Mouse (Mus musculus) CD8-positive naive resting alpha-beta T cell, adult 2 months (primary cell): Measurements from ENCODE around the gene Ybx2.
"Not testable (repeated sequence)": the region's sequence is repeated elsewhere in the genome, so short reads cannot be mapped to it uniquely, and the experiment has no call there.

Source experiments
- DNase-seq, 2 experiments: peaks; one replicate each; pipeline ENCODE4 v3.0.0; 2022; ENCODE audit warnings: low read depth in 2 of 2, low spot score in 2 of 2

Gene Ybx2

DNA sequence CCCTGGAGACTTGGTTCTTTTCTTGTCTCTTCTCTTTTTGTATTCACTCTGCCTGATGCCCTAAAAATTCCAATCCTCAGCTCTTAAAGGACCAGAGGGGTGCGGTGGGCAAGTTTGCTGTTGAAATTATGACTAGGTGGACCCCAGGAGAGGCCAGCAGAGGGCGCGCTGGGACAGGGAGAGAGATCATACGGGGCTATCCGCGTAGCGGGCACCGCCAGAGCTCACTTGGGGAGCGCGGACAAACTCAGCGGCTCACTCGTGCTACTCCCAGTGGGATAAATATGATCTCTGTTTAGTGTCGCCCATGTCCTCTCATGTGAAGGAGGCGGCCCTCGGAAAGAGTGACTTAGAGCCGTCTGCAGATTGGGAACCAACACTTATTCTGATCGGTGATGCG is 1.4 kb upstream of the Ybx2 start:
- DNase-seq: peak; percentile 90 to 93

DNA sequence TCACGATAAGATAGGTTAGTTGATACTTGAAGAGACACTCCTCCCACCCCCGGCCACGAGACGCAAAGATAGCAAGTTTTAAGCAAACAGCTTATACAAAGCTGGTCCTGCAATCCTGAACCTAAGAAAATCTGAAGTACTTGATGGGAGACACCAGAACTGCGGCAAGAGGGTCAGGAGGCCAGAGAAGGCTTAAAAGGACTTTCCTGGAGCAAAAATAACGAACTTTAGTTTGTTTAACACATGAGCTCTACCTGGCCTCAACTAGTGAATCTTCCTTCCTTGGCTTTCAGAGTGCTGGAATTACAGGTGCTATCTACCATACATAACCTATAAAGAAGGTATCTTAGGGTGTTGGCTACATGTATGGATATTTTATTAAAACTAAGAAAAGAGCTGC is 915 bp upstream of the Ybx2 start:
- no peak for DNase-seq

DNA sequence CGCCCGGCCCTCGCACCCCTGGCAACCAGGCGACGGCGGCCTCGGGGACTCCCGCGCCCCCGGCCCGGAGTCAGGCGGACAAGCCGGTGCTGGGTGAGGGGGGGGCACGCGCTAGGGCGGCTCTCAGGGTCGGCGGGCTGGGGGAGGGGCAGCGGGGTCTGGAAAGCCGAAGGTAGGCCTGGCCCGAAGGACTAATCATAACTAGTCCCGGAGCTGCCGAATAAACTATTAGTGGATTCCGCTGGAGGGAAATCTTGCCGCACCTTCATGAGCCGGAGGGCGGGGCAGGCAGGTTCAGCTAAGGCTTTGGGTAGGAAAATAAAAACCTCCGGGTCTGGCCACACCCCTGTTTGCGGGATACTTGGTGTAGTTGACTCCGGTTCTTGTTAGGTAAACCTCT is 560 bp downstream of the Ybx2 start:
- DNase-seq: no peak

GRCm38 (mm10) chr11:69936714-69937347 is 1.2 kb downstream of the Ybx2 start:
- no peak for DNase-seq

DNA sequence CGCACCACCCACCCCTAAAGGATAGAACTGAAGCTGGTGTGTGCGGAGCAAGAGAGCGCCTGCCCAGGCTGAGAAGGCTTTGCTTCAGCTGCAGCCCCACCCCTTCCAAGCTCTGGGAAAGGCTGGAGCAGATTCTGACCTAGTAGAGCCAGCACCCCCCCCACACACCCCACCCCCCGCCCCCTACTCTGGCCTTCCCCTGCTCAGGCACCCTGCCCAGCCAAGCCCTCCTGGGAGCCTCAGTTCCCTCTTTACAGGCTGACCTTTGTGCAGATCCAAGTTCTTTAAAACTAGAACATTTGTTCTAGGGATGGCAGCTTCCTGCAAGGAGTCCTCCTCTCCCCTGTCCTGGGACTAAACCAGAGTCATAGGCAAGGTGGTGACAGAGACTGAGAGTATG is 1.8 kb downstream of the Ybx2 start:
- no peak for DNase-seq

DNA sequence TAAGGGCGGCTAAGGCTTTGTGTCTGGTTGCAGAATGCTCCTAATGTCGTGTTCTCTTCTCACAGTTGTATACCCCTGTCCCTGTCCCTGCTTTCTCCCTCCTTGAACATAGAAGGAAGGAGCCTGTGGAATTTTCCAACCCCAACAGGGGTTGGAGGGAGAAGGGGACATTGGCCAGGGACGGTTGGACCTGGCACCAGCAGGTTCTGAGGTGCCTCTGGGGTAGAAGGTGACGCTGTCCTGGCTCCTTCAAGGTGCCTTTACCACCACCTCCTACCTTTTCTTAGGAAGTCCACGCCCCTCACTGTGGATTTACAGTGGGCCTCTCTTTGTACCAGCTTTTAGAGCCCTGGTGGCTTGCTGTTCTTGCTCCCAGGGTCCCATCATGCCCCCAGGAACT is 2.2 kb downstream of the Ybx2 start:
- no peak for DNase-seq

DNA sequence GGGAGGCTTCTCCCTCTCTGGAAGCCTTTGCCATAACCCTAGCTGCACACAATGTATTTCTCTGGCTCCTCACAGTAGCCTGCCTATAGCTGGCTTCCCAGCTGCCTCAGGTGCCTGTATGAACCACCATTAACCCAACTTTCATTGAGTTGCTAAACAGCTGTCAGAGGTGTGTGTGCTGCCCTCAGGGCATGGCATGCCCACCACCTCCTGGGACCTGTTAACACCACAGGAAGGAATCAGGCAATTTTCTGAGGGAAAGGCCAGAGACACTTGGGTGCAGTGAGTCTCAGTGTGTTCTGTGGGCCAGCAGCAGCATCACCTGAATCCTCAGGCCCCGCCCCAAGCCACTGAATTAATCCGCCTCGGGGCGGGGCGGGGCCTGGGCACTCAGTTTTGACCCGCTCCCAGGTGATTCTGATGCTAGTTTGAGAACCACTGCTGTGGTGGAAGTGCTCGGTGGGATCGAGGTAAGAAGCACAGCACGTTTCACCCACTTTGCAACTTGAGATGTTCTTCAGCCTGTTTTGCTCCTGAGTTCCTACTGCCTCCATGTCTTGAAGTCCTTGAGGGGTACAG is 2.9 kb downstream of the Ybx2 start:
- no peak for DNase-seq

DNA sequence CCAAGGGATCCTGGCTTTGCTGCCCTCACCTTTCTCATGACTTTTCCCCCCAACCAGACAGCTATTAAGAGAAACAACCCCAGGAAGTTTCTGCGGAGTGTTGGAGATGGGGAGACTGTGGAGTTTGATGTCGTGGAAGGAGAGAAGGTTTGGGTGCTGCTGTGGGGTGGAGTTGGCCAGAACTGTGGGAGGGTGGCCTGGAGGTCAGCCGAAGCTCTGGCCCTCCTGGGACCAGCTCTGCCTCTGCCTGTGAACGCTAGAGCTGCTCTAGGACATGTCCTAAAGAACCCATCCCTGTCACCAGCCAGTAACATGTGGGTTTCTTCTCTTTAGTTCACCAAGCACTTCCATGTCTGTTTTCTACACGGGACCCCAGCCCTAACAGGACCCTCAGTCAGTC is 3.6 kb downstream of the Ybx2 start:
- no peak for DNase-seq

- no peak for DNase-seq
These were observed 4.1 kb downstream of the Ybx2 start for GRCm38 (mm10) chr11:69939731-69940130.

GRCm38 (mm10) chr11:69940962-69941361 is 5.4 kb downstream of the Ybx2 start:
- DNase-seq: no peak

GRCm38 (mm10) chr11:69945216-69945615 is 9.6 kb downstream of the Ybx2 start:
- DNase-seq: no peak

DNA sequence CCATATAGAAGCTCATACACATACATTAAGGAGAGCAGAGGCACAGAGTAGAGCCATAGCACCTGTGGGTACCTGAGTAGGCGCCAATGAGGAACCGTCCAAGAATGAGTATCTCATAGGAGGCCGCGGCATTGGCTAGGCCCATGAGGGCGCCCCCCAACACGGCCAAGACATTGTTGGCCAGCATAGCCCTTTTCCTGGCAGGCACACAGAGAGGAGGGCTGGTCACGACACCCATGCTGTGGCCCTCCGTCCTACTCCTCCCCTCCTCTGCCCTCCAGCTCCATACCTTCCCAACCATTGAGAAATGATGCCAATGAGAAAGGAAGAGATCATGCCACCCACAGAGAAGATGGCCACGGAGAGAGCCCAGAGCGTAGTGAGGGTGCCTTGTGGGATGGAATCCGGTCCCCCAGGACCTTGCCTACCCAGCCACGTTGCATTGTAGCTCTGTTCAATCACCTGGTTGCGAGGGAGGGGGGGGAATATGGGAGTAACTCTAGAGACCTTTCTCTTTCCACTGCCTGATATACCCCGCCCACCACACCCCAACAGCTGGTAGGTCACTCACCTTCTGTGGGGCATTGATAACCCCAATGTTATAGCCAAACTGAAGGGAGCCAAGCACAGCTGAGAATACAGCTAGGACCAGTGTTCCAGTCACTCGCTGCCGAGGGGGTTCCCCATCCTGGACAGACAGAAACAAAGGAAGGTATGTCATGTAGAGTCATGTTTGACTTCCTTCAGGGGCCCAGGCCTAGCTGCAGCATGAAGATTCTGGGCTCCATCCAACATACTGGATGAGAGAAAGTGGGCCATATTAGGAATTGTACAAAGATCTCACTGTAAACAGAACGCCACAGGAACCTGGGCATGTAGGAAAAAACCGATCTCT is 10.6 kb downstream of the Ybx2 start:
- no peak for DNase-seq

DNA sequence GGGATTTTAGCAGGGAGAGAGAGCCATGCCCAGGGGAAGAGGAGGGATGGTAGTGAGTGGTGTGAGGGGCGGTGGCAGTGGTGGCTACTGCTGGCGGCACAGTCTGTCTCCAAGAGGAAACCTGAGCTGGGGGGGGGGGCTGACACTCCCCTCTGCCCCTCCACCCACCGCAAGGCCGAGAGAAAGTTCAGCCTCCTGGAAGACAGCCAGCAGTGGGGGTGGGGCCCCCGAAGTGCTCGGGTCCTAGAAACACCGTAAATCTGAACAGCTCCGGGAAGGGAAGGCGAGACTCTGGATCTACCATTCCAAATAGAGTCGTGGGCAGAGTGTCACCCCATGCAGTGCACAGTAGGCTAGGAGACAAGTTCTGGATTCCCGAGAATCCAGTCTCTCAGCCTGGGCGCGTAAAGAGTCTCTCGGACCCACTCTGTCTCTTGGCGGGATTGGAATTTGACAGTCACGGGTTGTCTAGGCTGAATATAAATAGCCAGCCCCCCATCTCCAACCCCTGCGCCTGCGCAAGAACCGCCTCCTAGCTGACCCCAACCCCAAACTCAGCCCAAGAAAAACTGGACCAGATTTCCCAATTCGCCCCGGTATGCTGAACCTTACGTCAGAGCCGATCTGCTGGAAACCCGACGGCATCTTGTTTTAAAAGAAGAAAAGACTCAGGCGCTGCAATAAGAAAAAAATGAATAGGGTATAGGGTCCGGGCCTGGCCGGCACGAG is 11.9 kb downstream of the Ybx2 start:
- DNase-seq: no peak

- peak; percentile 55 to 65 for DNase-seq
These were observed 12.6 kb downstream of the Ybx2 start, which contains the start of gene Slc2a4 for GRCm38 (mm10) chr11:69948066-69948762. TSS of gene Slc2a4 (minus strand) at chr11:69948188.

DNA sequence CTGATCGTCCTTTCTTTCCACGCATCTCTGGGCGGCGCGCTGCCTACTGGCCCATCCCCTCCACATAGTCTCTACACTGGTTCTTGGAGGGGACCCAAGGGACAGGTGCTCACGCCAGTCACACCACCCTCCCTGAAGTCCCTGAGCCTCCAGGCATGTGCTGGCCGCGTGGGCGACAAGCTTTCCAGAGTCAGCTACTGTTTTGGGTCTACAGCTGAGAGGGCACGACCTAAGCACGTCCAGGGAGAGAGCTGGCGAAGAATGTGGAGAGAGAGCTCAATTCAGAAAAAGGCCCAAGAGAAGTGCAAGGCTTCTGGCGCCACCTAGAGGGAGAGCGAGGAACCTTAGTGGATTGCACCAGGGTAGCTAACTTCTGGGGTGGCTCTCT is 13.2 kb downstream of the Ybx2 start:
- DNase-seq: peak; percentile 81 to 90

DNA sequence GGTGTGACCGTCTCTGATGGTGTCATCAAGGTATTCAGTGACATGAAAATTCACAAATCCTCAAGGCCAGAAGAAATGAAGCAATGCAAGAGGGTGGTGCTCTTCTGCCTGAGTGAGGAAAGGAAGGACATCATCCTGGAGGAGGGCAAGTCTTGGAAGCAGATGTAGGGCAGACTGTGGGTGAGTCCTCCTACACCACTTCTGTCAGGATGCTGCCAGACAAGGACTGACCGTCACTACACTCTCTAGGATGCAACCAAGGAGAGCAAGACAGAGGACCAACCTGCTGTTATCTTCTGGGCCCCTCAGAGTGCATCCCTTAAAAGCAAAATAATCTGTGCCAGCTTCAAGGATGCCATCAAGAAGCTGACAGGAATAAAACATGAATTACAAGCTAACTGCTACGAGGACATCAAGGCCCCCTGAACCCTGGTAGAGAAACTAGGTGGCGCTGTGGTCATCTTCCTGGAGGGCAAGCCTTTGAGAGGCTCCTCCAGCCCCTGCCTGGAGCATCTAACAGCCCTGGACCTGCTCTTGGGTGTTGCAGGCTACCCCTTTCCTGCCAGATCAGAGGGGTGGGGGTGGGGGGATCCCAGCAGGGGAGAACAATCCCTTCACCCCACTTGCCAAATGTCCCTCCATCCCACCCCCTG is 15.3 kb downstream of the Ybx2 start:
- DNase-seq: no peak

DNA sequence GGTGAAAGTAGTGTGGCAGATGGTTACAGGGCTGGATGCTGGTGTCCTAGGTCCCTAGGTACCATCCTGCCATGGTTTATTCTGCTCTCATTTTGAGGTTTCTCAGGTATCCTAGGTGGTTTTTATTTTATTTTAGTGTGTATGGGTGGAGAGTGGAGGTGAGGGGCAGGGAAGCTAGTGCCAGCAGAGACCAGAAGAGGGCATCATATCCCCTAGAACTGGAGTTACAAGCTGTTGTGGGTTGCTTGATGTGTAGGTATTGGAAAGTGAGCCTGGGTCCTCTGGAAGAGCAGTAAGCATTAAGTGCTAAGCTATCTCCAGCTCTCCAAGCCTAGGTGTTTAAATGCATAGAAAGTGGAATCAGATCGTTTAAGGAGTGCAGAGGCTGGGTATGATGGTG is 16.7 kb downstream of the Ybx2 start:
- DNase-seq: no peak

- no peak for DNase-seq
These were observed 17.8 kb downstream of the Ybx2 start for GRCm38 (mm10) chr11:69953267-69953915.

- not testable (repeated sequence) for DNase-seq
These were observed 20.0 kb downstream of the Ybx2 start for GRCm38 (mm10) chr11:69955618-69956017.

DNA sequence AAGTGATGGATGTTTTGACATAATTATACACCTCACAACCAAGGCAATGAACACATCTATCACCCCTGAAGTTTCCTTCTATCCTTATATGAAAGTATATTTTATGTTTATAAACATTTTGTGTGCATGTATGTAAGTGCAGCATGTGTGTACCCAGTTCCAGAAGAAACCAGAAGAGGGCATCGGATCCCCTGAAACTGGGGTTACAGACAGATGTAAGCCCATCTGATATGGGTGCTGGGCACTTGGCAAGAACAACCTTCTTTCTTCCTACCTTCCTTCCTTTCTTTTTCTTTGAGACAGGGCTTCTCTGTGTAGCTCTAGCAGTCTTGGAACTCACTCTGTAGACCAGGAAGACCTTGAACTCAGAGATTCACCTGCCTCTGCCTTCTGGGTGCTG is 20.6 kb downstream of the Ybx2 start:
- no peak for DNase-seq
